Mouse (Mus musculus) ES-Bruce4 (cell line): ENCODE results near the gene Tmem106c. TPM values are rescaled to one million over a fixed set of nuclear protein-coding genes. Genes with fewer than 3 reads are reported as not detected.

ENCODE experiments used
- H3K27ac ChIP-seq: 2 replicates; pipeline ENCODE4 v1.5.1; 2012; ENCODE audit warnings: low read length, inconsistent platforms; ENCODE audit not compliant: insufficient read depth
- H3K27me3 ChIP-seq: 2 replicates; pipeline ENCODE4 v1.6.1; 2012; ENCODE audit warnings: mild to moderate bottlenecking, low read length, inconsistent platforms; ENCODE audit not compliant: control insufficient read depth, poor library complexity, insufficient read depth, severe bottlenecking
- H3K36me3 ChIP-seq: 2 replicates; pipeline ENCODE4 v1.6.1; 2012; ENCODE audit warnings: inconsistent platforms, mild to moderate bottlenecking, low read length, moderate library complexity; ENCODE audit not compliant: control insufficient read depth, poor library complexity, insufficient read depth, severe bottlenecking
- H3K4me1 ChIP-seq: one replicate; pipeline ENCODE4 v1.8.1; 2011; ENCODE audit warnings: low read length; ENCODE audit not compliant: control insufficient read depth, insufficient read depth
- H3K4me3 ChIP-seq: 2 replicates; pipeline ENCODE4 v1.5.1; 2011; ENCODE audit warnings: low read depth, mild to moderate bottlenecking, low read length
- H3K9ac ChIP-seq: 2 replicates; pipeline ENCODE4 v1.6.1; 2012; ENCODE audit warnings: low read depth, mild to moderate bottlenecking, inconsistent platforms; ENCODE audit not compliant: poor library complexity, severe bottlenecking
- H3K9me3 ChIP-seq: replicated peaks from 2 replicates; pipeline ENCODE4 v1.6.1; 2012; ENCODE audit warnings: mild to moderate bottlenecking, low read length, inconsistent platforms; ENCODE audit not compliant: control insufficient read depth, poor library complexity, insufficient read depth, severe bottlenecking
- CTCF ChIP-seq: IDR thresholded peaks from one replicate; pipeline ENCODE4 v1.8.1; 2011; ENCODE audit warnings: low read depth, low read length
- EP300 ChIP-seq: IDR thresholded peaks from 2 replicates; pipeline ENCODE4 v1.6.1; 2011; ENCODE audit warnings: low read depth, low read length; ENCODE audit not compliant: insufficient read depth
- POLR2A ChIP-seq: IDR thresholded peaks from one replicate; pipeline ENCODE4 v1.8.1; 2011; ENCODE audit warnings: low read length; ENCODE audit not compliant: insufficient read depth
- polyA plus RNA-seq: library from polyadenylated mRNA; stranded (reverse); fragments of >200 nt; gene quantifications from 2 replicates; pipeline ENCODE4 v1.2.4, GENCODE M21; 2011; ENCODE audit warnings: low read depth; ENCODE audit not compliant: missing spikeins, insufficient read depth, insufficient read length

The Tmem106c gene
- polyA plus RNA-seq, 1 experiment = 48.5 TPM

- TF ChIP-seq CTCF (no peak), POLR2A (no peak), EP300 (no peak)
- peak overlapping the region; percentile 9; the same call in 1 of the 2 replicates for H3K4me3 ChIP-seq
- no peaks in the 10 kb centered on the region for H3K4me1 ChIP-seq
- no peaks in the 10 kb centered on the region for H3K9me3 ChIP-seq
- H3K9ac ChIP-seq = no peak overlapping the region
- H3K27me3 ChIP-seq = no peaks in the 10 kb centered on the region
- no peaks in the 10 kb centered on the region for H3K36me3 ChIP-seq
- no peak overlapping the region for H3K27ac ChIP-seq
These were observed 15.3 kb upstream of the Tmem106c start for GRCm38 (mm10) chr15:97948720-97949119.

- no peaks in the 10 kb centered on the region for H3K9me3 ChIP-seq
- H3K36me3 ChIP-seq = no peaks in the 10 kb centered on the region
- H3K4me1 ChIP-seq = no peaks in the 10 kb centered on the region
- TF ChIP-seq POLR2A = no peak
- no peak for TF ChIP-seq EP300
- TF ChIP-seq CTCF = no peak
- no peak overlapping the region for H3K4me3 ChIP-seq
- no peak overlapping the region for H3K27ac ChIP-seq
- H3K27me3 ChIP-seq = no peaks in the 10 kb centered on the region
- H3K9ac ChIP-seq = no peak overlapping the region
These were observed 14.3 kb upstream of the Tmem106c start for GRCm38 (mm10) chr15:97949706-97950105.

GRCm38 (mm10) chr15:97950240-97950639, 13.8 kb upstream of the Tmem106c start:
- H3K36me3 ChIP-seq = no peaks in the 10 kb centered on the region
- no peaks in the 10 kb centered on the region for H3K4me1 ChIP-seq
- H3K9me3 ChIP-seq = no peaks in the 10 kb centered on the region
- H3K9ac ChIP-seq = no peak overlapping the region
- H3K27me3 ChIP-seq = no peaks in the 10 kb centered on the region
- no peak overlapping the region for H3K27ac ChIP-seq
- H3K4me3 ChIP-seq = no peak overlapping the region
- TF ChIP-seq POLR2A = no peak
- TF ChIP-seq CTCF = no peak
- TF ChIP-seq EP300 = no peak

GRCm38 (mm10) chr15:97952137-97952888, 11.7 kb upstream of the Tmem106c start:
- no peaks in the 10 kb centered on the region for H3K27me3 ChIP-seq
- no peaks in the 10 kb centered on the region for H3K9me3 ChIP-seq
- no peak overlapping the region for H3K9ac ChIP-seq
- no peaks in the 10 kb centered on the region for H3K36me3 ChIP-seq
- no peak overlapping the region for H3K27ac ChIP-seq
- no peak overlapping the region for H3K4me3 ChIP-seq
- no peaks in the 10 kb centered on the region for H3K4me1 ChIP-seq
- TF ChIP-seq EP300 (no peak), CTCF (peak; percentile 98)

GRCm38 (mm10) chr15:97952889-97953189, 11.2 kb upstream of the Tmem106c start:
- Histone ChIP-seq H3K4me1 (no peaks in the 10 kb centered on the region), H3K9ac (no peak overlapping the region), H3K9me3 (no peaks in the 10 kb centered on the region), H3K36me3 (no peaks in the 10 kb centered on the region), H3K4me3 (no peak overlapping the region), H3K27me3 (no peaks in the 10 kb centered on the region), H3K27ac (no peak overlapping the region)
- no peak for TF ChIP-seq POLR2A
- TF ChIP-seq EP300 = no peak
- no peak for TF ChIP-seq CTCF

- Histone ChIP-seq H3K9ac (no peak overlapping the region), H3K27ac (no peak overlapping the region), H3K27me3 (no peaks in the 10 kb centered on the region), H3K4me1 (no peaks in the 10 kb centered on the region), H3K4me3 (no peak overlapping the region), H3K9me3 (no peaks in the 10 kb centered on the region), H3K36me3 (no peaks in the 10 kb centered on the region)
- TF ChIP-seq POLR2A (no peak), CTCF (no peak), EP300 (no peak)
These were observed 9.3 kb upstream of the Tmem106c start for GRCm38 (mm10) chr15:97954671-97955070.
